Mouse (Mus musculus): ENCODE measurements around the gene Emc7.

DNA sequence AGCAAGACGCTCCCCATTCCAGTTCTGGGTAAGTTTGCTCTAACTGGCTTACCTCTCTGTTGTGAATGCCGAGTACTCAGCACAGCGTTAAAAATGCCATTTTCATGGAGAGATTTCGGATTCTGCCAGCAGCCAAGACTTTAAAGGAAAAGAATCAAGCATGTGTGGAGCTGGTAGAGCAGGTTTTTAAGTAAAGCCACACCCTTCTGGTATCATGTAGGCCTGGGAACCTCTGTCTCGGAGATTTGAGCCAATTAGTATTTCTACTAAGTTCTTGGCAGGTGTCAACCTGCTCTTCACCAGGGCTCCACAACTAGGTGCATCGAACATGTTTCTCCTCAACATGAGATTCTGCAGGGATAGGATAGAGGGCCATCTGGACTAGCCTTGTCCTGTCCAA, 21.8 kb downstream of the Emc7 start:
- no peak for TF ChIP-seq CTCF (IDR thresholded peaks at IDR 0.05; ENCODE audit: low read depth, low read length)
- TF ChIP-seq POLR2A (IDR thresholded peaks at IDR 0.05; ENCODE audit: insufficient read depth, low read length) = no peak

Data from ES-Bruce4 (cell line).